Mouse (Mus musculus): ENCODE results near the gene Pon1.

Gene Pon1

GRCm38 (mm10) chr6:5177967-5178891, 15.5 kb downstream of the Pon1 start:
- DNase-seq (ENCODE audit: low spot score), result no peak

GRCm38 (mm10) chr6:5174179-5174812, 19.4 kb downstream of the Pon1 start:
- no peak for DNase-seq (ENCODE audit: low spot score)

GRCm38 (mm10) chr6:5172571-5172970, 21.2 kb downstream of the Pon1 start:
- no peak for DNase-seq (ENCODE audit: low spot score)

- DNase-seq (ENCODE audit: low spot score), result no peak
Observed at GRCm38 (mm10) chr6:5171418-5171817, 22.3 kb downstream of the Pon1 start.

- DNase-seq (ENCODE audit: low spot score), result no peak
Observed at GRCm38 (mm10) chr6:5168158-5168557, 25.6 kb downstream of the Pon1 start.

GRCm38 (mm10) chr6:5167051-5167677, 26.6 kb downstream of the Pon1 start:
- DNase-seq (ENCODE audit: low spot score), result no peak

GRCm38 (mm10) chr6:5164855-5165254, 28.9 kb downstream of the Pon1 start:
- no peak for DNase-seq (ENCODE audit: low spot score)

GRCm38 (mm10) chr6:5163507-5164144, 30.1 kb downstream of the Pon1 start:
- no peak for DNase-seq (ENCODE audit: low spot score)

GRCm38 (mm10) chr6:5162052-5162451, 31.7 kb downstream of the Pon1 start:
- DNase-seq (ENCODE audit: low spot score), result no peak

- DNase-seq (ENCODE audit: low spot score), result no peak
Observed at GRCm38 (mm10) chr6:5159385-5159791, 34.4 kb downstream of the Pon1 start.

GRCm38 (mm10) chr6:5156541-5157425, 37.0 kb downstream of the Pon1 start:
- DNase-seq (ENCODE audit: low spot score), result no peak

GRCm38 (mm10) chr6:5155313-5155927, 38.3 kb downstream of the Pon1 start:
- DNase-seq (ENCODE audit: low spot score), result no peak

- DNase-seq (ENCODE audit: low spot score), result no peak
Observed at GRCm38 (mm10) chr6:5154786-5155185, 39.0 kb downstream of the Pon1 start.

- no peak for DNase-seq (ENCODE audit: low spot score)
Observed at GRCm38 (mm10) chr6:5152185-5152584, 41.6 kb downstream of the Pon1 start.

- DNase-seq (ENCODE audit: low spot score), result peak; percentile 54
Observed at GRCm38 (mm10) chr6:5151171-5151570, 42.6 kb downstream of the Pon1 start.

GRCm38 (mm10) chr6:5149941-5150340, 43.8 kb downstream of the Pon1 start:
- no peak for DNase-seq (ENCODE audit: low spot score)

- DNase-seq (ENCODE audit: low spot score), result no peak
Observed at GRCm38 (mm10) chr6:5147488-5148142, 46.1 kb downstream of the Pon1 start.

GRCm38 (mm10) chr6:5139666-5140065, 54.1 kb downstream of the Pon1 start:
- DNase-seq (ENCODE audit: low spot score), result no peak

- DNase-seq (ENCODE audit: low spot score), result no peak
Observed at GRCm38 (mm10) chr6:5138875-5139631, 54.7 kb downstream of the Pon1 start.

- no peak for DNase-seq (ENCODE audit: low spot score)
Observed at GRCm38 (mm10) chr6:5136046-5136445, 57.7 kb downstream of the Pon1 start.

All from testis, postnatal 10 days (tissue).